ENCODE assay signal across 8 mouse cellular contexts in the genomic region with DNA sequence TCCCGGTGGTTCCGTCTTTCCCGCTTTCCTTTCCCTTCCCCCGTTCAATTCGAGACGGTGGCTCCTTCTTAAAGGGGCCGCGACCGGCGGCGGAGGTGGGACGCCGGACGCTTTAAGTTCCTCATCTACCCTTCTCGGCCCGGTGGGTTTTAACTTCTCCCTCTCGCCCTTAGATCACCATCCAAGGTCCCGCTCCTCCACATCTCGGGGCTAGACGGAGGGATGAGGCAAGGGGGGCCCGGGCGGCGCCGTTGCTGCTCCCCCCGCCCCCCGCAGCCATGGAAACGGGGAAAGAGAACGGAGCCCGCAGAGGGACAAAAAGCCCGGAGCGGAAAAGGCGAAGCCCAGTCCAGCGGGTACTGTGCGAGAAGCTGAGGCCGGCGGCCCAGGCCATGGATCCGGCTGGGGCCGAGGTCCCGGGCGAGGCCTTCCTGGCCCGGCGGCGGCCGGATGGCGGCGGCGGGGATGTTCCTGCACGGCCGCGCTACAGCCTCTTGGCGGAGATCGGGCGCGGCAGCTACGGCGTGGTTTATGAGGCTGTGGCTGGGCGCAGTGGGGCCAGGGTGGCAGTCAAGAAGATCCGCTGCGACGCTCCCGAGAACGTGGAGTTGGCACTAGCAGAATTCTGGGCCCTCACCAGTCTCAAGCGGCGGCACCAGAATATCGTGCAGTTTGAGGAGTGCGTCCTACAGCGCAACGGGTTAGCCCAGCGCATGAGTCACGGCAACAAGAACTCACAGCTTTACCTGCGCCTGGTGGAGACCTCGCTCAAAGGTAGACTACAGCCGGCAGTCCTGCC. TPM values are rescaled to one million over a fixed set of nuclear protein-coding genes. Genes with fewer than 3 reads are reported as not detected.
A peak's percentile ranks its signal among the peaks of the same experiment; 100 is the strongest.
DNase-seq lines count a peak whose midpoint lies in the region; ATAC-seq and TF ChIP-seq lines count a peak whose summit lies in the region.

No protein-coding gene starts in this region.

- H3K36me3 ChIP-seq in C2C12 (ENCODE audit: control insufficient read depth, insufficient read depth): peaks cover 45% of the 10 kb centered on the region
- H3K36me3 ChIP-seq in heart, embryonic 11.5 days (ENCODE audit: control insufficient read depth, insufficient read depth, low read length): no peaks in the 10 kb centered on the region; the same call in 1 of the 2 replicates
- peaks cover 32% of the 10 kb centered on the region for H3K36me3 ChIP-seq in kidney, embryonic 15.5 days

- peak overlapping the region; percentile 95 for H3K4me2 ChIP-seq in heart, embryonic 11.5 days
- peak overlapping the region; percentile 82 for H3K4me2 ChIP-seq in kidney, embryonic 15.5 days

- peak overlapping the region; percentile 94 for H3K4me3 ChIP-seq in C2C12 (ENCODE audit: insufficient read depth, poor library complexity, severe bottlenecking)
- peak overlapping the region; percentile 98 for H3K4me3 ChIP-seq in heart, embryonic 11.5 days (ENCODE audit: low read depth, low read length)
- H3K4me3 ChIP-seq in kidney, embryonic 15.5 days (replicated peaks): peak overlapping the region; percentile 98

- peaks cover 59% of the 10 kb centered on the region for H3K79me2 ChIP-seq in C2C12 (ENCODE audit: control insufficient read depth, insufficient read depth)

- H3K27me3 ChIP-seq in C2C12 (ENCODE audit: control insufficient read depth, insufficient read depth, insufficient read length): no peaks in the 10 kb centered on the region
- H3K27me3 ChIP-seq in heart, embryonic 11.5 days (ENCODE audit: control insufficient read depth, insufficient read depth, low read length): no peaks in the 10 kb centered on the region
- H3K27me3 ChIP-seq in kidney, embryonic 15.5 days: no peaks in the 10 kb centered on the region

- peak; percentile 93 for DNase-seq in brain, embryonic 14.5 days (ENCODE audit: low read depth)
- DNase-seq in liver: peak; percentile 86
- DNase-seq in monocyte, adult 2 months (ENCODE audit: low read depth in 1 of 2, low spot score in 2 of 2): peak; percentile 48 to 71
- DNase-seq in spleen, postnatal 14 days (ENCODE audit: low spot score in 2 of 2): peak; percentile 77 to 86

- H3ac ChIP-seq in C2C12 (ENCODE audit: control insufficient read depth, insufficient read length, low read depth): peak overlapping the region; percentile 91

- WGBS in heart, embryonic 11.5 days (ENCODE audit: insufficient replicate concordance): under 1% methylated on average over 72 of the region's 73 CpGs
- under 1% methylated on average over 73 of the region's 73 CpGs for WGBS in kidney, embryonic 15.5 days

- ATAC-seq in erythroblast, adult 5-6 weeks (replicated peaks; ENCODE audit: low FRiP score, poor library complexity, severe bottlenecking): peak; percentile 67
- ATAC-seq in heart, embryonic 11.5 days (replicated peaks; ENCODE audit: insufficient number of reproducible peaks, low FRiP score, low TSS enrichment): peak; percentile 65
- ATAC-seq in kidney, embryonic 15.5 days (replicated peaks; ENCODE audit: low FRiP score): peak; percentile 79

- peaks cover 22% of the 10 kb centered on the region for H3K4me1 ChIP-seq in heart, embryonic 11.5 days (ENCODE audit: control insufficient read depth, insufficient read depth, low read length)
- H3K4me1 ChIP-seq in kidney, embryonic 15.5 days: peaks cover 34% of the 10 kb centered on the region

- H3K27ac ChIP-seq in heart, embryonic 11.5 days (ENCODE audit: low read depth, low read length): peak overlapping the region; percentile 96
- peak overlapping the region; percentile 98 for H3K27ac ChIP-seq in kidney, embryonic 15.5 days

- TF ChIP-seq POLR2A in brain, embryonic 14.5 days (IDR thresholded peaks at IDR 0.05; ENCODE audit: borderline replicate concordance, extremely low read depth, insufficient read depth, insufficient read length, poor library complexity, severe bottlenecking): peak; percentile 10; the same call in 1 of the 2 replicates

- no peaks in the 10 kb centered on the region for H3K9me3 ChIP-seq in heart, embryonic 11.5 days (replicated peaks; ENCODE audit: control insufficient read depth, low read length)
- no peaks in the 10 kb centered on the region for H3K9me3 ChIP-seq in kidney, embryonic 15.5 days (replicated peaks)

- peak overlapping the region; percentile 95 for H3K9ac ChIP-seq in heart, embryonic 11.5 days (ENCODE audit: low read depth, low read length)
- H3K9ac ChIP-seq in kidney, embryonic 15.5 days: peak overlapping the region; percentile 97

- no peak for TF ChIP-seq CTCF in C2C12 (IDR thresholded peaks at IDR 0.05; ENCODE audit: control insufficient read depth, insufficient read depth, insufficient read length)
- no peak for TF ChIP-seq CTCF in brain, embryonic 14.5 days (IDR thresholded peaks at IDR 0.05; ENCODE audit: borderline replicate concordance, extremely low read depth, insufficient read depth, insufficient read length)

- H3K79me3 ChIP-seq in C2C12 (ENCODE audit: low read depth): peaks cover 46% of the 10 kb centered on the region

TF ChIP-seq in C2C12, 6 proteins besides CTCF, POLR2A, EP300 and RAD21:
- peak; percentile 45 for TF ChIP-seq MAX (IDR thresholded peaks at IDR 0.05)
- no peak for TF ChIP-seq FOSL1 (IDR thresholded peaks at IDR 0.05; ENCODE audit: insufficient read depth, low read length, poor library complexity, severe bottlenecking)

RNA-seq across cellular contexts. Expression of gene Stk35, which starts 1.1 kb away (rescaled TPM):
- 12.9 TPM for polyA plus RNA-seq in C2C12 (2012; fragmentation: generic; extraction: Trizol)
- polyA plus RNA-seq in brain, embryonic 14.5 days (2012; rRNA removed): 24.2 and 24.6 TPM in 2 replicates
- 3.3 and 5.0 TPM in 2 replicates for total RNA-seq in erythroblast, adult 5-6 weeks (2015; ENCODE audit: low replicate concordance)
- 3.9 and 4.9 TPM in 2 replicates for total RNA-seq in erythroblast, adult 5-6 weeks (2017; ENCODE audit: low replicate concordance)
- polyA plus RNA-seq in heart, embryonic 11.5 days (2014; fragmentation: Nextera tagmentation; extraction: Ambion mirVana): 8.0 and 9.7 TPM in 2 replicates
- 10.3 and 10.9 TPM in 2 replicates for polyA plus RNA-seq in kidney, embryonic 15.5 days (2015; fragmentation: Nextera tagmentation; extraction: Ambion mirVana)

Comparison
In these comparisons a context has a peak if more than half of its experiments do, and no peak if none do; other contexts are left out.
1. Peak in every context shown above with its lines: DNase-seq, ATAC-seq, H3K4me3 ChIP-seq and H3K27ac ChIP-seq.